Mouse (Mus musculus): ENCODE data around the gene Snx18. TPM values are rescaled to one million over a fixed set of nuclear protein-coding genes. Genes with fewer than 3 reads are reported as not detected.

The Snx18 gene
- polyA plus RNA-seq (2014; fragmentation: Nextera tagmentation; extraction: Ambion mirVana) = 18.1 and 20.1 TPM in 2 replicates

DNA sequence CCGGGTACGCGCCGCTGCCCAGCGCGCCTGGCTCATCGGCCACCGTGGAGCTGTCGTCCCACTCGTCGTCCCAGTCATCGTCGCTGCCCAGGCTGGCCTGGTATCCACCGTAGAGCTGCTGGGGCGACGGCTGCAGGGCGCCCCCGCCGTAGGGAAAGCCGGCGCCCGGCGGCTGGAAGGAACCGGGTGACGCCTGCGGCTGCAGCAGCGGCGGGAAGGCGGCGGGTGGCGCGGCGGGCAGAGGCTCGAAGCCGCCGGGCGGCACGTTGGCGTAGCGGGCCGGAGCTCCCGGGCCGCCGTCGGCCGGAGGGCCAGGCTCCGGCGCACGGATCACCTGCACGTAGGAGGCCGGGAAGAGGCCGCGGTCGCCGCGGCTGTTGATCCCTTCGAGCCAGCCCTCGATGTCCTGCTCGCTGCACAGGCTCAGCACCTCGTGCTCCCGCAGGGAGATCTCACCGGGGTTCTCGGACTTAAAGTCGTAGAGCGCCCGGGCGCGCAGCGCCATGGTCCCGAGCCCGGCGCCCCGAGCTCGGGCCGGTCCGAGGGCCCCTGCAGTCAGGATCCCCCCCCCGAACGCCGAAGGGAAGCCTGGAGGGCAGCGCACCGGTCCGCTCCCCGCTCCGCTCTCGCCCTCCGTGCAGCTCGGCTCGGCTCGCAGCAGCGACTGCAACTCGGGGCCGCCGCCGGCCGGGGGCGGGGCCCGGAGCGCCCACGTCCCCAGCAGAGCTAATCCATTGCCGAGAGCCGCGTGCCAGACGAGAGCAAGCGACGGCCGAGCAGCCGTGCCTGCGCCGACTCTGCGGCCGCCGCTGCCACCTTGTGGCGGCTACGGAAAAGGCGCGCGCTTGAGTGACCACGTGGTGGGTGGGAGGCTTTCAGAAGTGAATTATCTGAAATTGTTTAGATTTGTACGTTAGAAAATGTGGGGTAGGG lies at the start of gene Snx18:
Gene Snx18 (minus strand): TSS at position 674 of the 933 bp plus-strand sequence.
- no peaks in the 10 kb centered on the region for H3K36me3 ChIP-seq (ENCODE audit: control insufficient read depth, insufficient read depth, low read length)
- peak within 1 kb of the TSS; percentile 86 for H3K9ac ChIP-seq (ENCODE audit: low read length)
- peak within 1 kb of the TSS; percentile 94 for H3K4me2 ChIP-seq
- H3K27me3 ChIP-seq (ENCODE audit: control insufficient read depth, insufficient read depth, low read length) = no peaks in the 10 kb centered on the region
- H3K4me1 ChIP-seq (ENCODE audit: control insufficient read depth, insufficient read depth, low read length) = peaks cover 48% of the 10 kb centered on the region
- WGBS = under 1% methylated on average over 119 of the region's 119 CpGs
- DNase-seq (ENCODE audit: low spot score, missing footprints) = peak; percentile 98
- H3K9me3 ChIP-seq (ENCODE audit: control insufficient read depth, low read length) = no peaks in the 10 kb centered on the region
- peak within 1 kb of the TSS; percentile 71 for H3K27ac ChIP-seq (ENCODE audit: low read depth, low read length)
- ATAC-seq (ENCODE audit: low FRiP score) = peak; percentile 92
- peak within 1 kb of the TSS; percentile 80 for H3K4me3 ChIP-seq (ENCODE audit: low read depth, low read length)

DNA sequence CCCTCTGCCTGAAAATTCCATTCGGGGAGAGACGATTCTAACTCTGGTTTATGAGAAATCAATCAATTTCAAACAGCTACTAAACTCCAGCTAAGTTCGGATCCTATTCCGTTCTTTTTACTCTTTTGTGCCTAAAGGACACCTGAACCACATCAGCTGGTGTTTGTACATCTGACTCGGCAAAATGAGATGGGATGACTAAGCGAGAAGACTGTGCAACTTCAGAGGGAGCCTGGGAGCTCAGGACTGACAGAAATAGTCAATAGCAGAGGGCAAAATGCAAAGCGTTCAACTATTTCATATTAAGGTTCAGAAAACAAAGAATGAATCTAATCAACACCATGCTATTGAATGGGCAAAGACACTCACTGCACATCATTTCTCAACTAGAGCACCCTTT lies 45.5 kb upstream of the Snx18 start:
- WGBS = 91% methylated on average over 7 of the region's 7 CpGs
- ATAC-seq (ENCODE audit: low FRiP score) (no peak), DNase-seq (ENCODE audit: low spot score, missing footprints) (peak; percentile 45)
- Histone ChIP-seq H3K4me1 (ENCODE audit: control insufficient read depth, insufficient read depth, low read length) (no peaks in the 10 kb centered on the region), H3K36me3 (ENCODE audit: control insufficient read depth, insufficient read depth, low read length) (no peaks in the 10 kb centered on the region), H3K27me3 (ENCODE audit: control insufficient read depth, insufficient read depth, low read length) (no peaks in the 10 kb centered on the region), H3K9ac (ENCODE audit: low read length) (no peak overlapping the region), H3K4me3 (ENCODE audit: low read depth, low read length) (no peak overlapping the region), H3K9me3 (ENCODE audit: control insufficient read depth, low read length) (no peaks in the 10 kb centered on the region), H3K27ac (ENCODE audit: low read depth, low read length) (no peak overlapping the region), H3K4me2 (no peak overlapping the region)

DNA sequence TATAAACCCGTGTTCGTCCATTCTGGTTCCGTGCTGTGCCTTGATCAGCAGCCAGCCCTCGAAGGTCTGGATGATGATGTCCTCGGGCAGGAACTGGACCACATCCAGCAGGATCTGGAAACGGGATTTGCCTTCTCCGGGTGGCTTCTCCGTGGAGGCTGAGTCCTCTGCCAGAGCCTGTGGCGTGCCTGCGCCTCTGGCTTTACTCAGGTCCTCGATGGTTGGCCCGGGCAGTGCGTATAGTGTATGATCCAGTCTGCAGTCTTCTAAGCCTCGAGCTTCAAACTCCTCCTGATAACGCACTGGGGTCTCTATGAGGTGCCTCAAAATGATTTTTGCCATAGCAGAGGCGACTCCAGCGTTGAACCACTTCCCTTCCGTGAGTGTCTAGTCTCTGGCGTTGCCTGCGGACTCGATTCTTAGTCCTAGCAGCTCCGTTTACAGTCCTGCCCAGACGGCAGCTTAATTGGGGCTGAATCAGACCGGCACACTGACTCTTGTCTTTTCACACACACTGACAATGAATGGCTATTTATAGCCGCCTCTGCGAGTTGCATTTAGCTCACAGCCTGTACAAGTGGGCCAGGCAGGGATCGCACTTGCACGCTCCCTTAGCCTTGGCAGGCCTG lies 44.9 kb upstream of the Snx18 start, which contains the start of gene Hspb3:
Gene Hspb3 (minus strand): TSS at position 526 of the 629 bp plus-strand sequence.
- Histone ChIP-seq H3K4me2 (no peak within 1 kb of the TSS), H3K4me3 (ENCODE audit: low read depth, low read length) (no peak within 1 kb of the TSS), H3K27me3 (ENCODE audit: control insufficient read depth, insufficient read depth, low read length) (no peaks in the 10 kb centered on the region), H3K4me1 (ENCODE audit: control insufficient read depth, insufficient read depth, low read length) (no peaks in the 10 kb centered on the region), H3K36me3 (ENCODE audit: control insufficient read depth, insufficient read depth, low read length) (no peaks in the 10 kb centered on the region), H3K9me3 (ENCODE audit: control insufficient read depth, low read length) (no peaks in the 10 kb centered on the region), H3K27ac (ENCODE audit: low read depth, low read length) (no peak within 1 kb of the TSS), H3K9ac (ENCODE audit: low read length) (no peak within 1 kb of the TSS)
- DNase-seq (ENCODE audit: low spot score, missing footprints) (no peak), ATAC-seq (ENCODE audit: low FRiP score) (no peak)
- 82% methylated on average over 28 of the region's 28 CpGs for WGBS

DNA sequence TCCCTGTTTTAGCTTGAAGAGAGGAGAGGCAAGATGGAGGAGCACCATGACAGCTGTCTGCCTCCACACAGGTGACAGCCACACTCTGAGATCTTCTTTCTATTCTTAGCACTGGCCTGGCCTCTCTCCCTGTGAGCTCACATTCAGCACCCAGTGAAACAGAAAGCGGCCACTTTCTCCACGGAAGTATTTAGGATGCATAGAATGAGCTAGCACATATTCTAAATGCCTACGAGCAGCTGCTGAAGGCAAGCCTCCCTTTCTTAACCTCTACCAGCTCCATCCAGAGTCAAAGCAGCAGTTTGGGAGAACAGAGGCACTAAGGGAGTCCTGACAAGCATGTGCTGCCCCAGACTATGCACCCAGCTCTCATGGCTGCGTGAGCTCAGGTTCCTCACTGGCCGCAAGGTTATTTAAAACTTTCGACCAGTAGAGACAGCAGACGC lies 43.5 kb upstream of the Snx18 start:
- H3K27ac ChIP-seq (ENCODE audit: low read depth, low read length) = no peak overlapping the region
- H3K9me3 ChIP-seq (ENCODE audit: control insufficient read depth, low read length) = no peaks in the 10 kb centered on the region
- H3K4me1 ChIP-seq (ENCODE audit: control insufficient read depth, insufficient read depth, low read length) = no peaks in the 10 kb centered on the region
- 80% methylated on average over 7 of the region's 7 CpGs for WGBS
- H3K9ac ChIP-seq (ENCODE audit: low read length) = no peak overlapping the region
- DNase-seq (ENCODE audit: low spot score, missing footprints) (no peak), ATAC-seq (ENCODE audit: low FRiP score) (no peak)
- no peak overlapping the region for H3K4me3 ChIP-seq (ENCODE audit: low read depth, low read length)
- H3K4me2 ChIP-seq = no peak overlapping the region
- H3K36me3 ChIP-seq (ENCODE audit: control insufficient read depth, insufficient read depth, low read length) = no peaks in the 10 kb centered on the region
- H3K27me3 ChIP-seq (ENCODE audit: control insufficient read depth, insufficient read depth, low read length) = no peaks in the 10 kb centered on the region

DNA sequence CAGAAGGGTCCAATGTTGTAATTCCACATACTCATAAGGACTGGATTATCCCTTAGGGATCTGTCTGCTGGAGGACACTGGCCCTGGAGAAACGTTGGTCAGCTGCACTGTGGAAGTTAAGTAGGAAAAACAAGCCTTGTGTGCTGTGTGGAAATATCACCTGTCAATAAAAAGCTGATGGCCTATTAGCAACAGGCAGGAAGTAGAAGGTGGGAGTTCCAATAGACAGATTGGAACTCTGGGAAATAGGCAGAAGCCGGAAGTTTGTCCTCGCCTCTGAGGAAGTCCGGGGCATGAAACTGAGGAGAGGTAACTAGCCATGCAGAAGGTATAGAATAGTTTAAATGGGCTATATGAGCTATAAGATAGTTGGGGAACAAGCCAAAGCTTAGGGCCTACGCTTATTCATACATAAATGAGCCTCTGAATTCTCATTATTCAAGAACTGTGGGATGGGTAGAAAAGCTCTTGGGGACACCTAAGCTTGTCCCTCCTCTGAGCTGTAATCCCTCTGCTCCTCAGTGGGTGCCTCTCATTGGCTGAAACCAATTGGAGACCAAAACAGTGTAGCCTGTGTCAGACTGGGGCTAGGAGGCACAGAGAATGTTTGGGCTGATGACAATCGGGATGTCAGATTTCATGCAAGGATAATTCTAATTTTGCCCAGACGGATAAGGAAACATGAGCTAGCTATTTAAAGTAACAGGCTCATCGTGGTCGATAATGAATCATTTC lies 42.4 kb upstream of the Snx18 start:
- WGBS = 87% methylated on average over 9 of the region's 9 CpGs
- Histone ChIP-seq H3K9ac (ENCODE audit: low read length) (no peak overlapping the region), H3K4me1 (ENCODE audit: control insufficient read depth, insufficient read depth, low read length) (no peaks in the 10 kb centered on the region), H3K36me3 (ENCODE audit: control insufficient read depth, insufficient read depth, low read length) (no peaks in the 10 kb centered on the region), H3K27me3 (ENCODE audit: control insufficient read depth, insufficient read depth, low read length) (no peaks in the 10 kb centered on the region), H3K27ac (ENCODE audit: low read depth, low read length) (no peak overlapping the region), H3K4me2 (no peak overlapping the region), H3K9me3 (ENCODE audit: control insufficient read depth, low read length) (no peaks in the 10 kb centered on the region), H3K4me3 (ENCODE audit: low read depth, low read length) (no peak overlapping the region)
- ATAC-seq (ENCODE audit: low FRiP score) (no peak), DNase-seq (ENCODE audit: low spot score, missing footprints) (no peak)

DNA sequence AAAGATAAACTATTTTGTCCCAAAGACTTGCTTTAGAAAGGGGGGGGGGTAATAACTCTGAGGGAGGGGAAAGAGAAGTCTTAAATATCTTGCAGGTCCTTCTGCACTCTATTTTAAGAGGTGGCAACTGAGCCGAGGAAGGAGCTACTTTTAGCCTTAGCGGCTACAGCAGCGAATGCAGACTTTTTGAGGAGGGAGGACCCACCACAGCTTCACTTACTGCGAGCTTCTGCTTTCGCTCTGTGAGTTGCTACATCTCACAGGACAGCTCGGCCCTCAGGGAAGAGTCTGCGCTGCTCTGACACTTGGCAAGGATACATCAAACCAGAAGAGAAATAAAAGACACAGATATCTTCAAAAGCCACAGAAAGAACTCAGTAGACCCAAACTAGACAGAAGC lies 38.8 kb upstream of the Snx18 start:
- WGBS = 82% methylated on average over 7 of the region's 7 CpGs
- H3K9me3 ChIP-seq (ENCODE audit: control insufficient read depth, low read length) = no peaks in the 10 kb centered on the region

DNA sequence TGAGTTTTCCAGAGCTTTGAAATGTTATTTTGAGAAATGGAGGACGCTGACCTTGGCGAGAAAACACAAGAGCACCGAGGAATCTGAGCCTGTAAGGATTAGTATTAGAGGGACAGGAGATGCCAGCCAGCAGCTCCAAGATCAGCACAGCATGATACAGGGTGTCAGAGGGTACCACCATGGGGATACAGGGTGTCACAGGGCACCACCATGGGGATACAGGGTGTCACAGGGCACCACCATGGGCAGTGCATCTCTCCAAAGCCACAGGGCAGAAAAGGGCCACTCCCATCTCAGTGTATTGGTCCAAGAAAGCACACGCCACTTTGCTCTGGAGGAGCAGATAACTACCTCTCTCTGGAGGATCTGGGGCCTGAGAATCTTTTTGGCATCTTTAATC lies 38.3 kb upstream of the Snx18 start:
- Histone ChIP-seq H3K27ac (ENCODE audit: low read depth, low read length) (no peak overlapping the region), H3K27me3 (ENCODE audit: control insufficient read depth, insufficient read depth, low read length) (no peaks in the 10 kb centered on the region), H3K9me3 (ENCODE audit: control insufficient read depth, low read length) (no peaks in the 10 kb centered on the region), H3K9ac (ENCODE audit: low read length) (no peak overlapping the region), H3K36me3 (ENCODE audit: control insufficient read depth, insufficient read depth, low read length) (no peaks in the 10 kb centered on the region), H3K4me2 (no peak overlapping the region), H3K4me1 (ENCODE audit: control insufficient read depth, insufficient read depth, low read length) (no peaks in the 10 kb centered on the region), H3K4me3 (ENCODE audit: low read depth, low read length) (no peak overlapping the region)
- 90% methylated on average over 4 of the region's 4 CpGs for WGBS
- no peak for ATAC-seq (ENCODE audit: low FRiP score)
- DNase-seq (ENCODE audit: low spot score, missing footprints) = peak; percentile 78

More for the DNA sequence above, 38.8 kb upstream of the Snx18 start:
- DNase-seq (ENCODE audit: low spot score, missing footprints) = peak; percentile 2
- Histone ChIP-seq H3K9ac (ENCODE audit: low read length) (no peak overlapping the region), H3K4me3 (ENCODE audit: low read depth, low read length) (no peak overlapping the region), H3K27ac (ENCODE audit: low read depth, low read length) (no peak overlapping the region), H3K36me3 (ENCODE audit: control insufficient read depth, insufficient read depth, low read length) (no peaks in the 10 kb centered on the region), H3K4me2 (no peak overlapping the region), H3K27me3 (ENCODE audit: control insufficient read depth, insufficient read depth, low read length) (no peaks in the 10 kb centered on the region), H3K4me1 (ENCODE audit: control insufficient read depth, insufficient read depth, low read length) (no peaks in the 10 kb centered on the region)
- ATAC-seq (ENCODE audit: low FRiP score) = no peak

DNA sequence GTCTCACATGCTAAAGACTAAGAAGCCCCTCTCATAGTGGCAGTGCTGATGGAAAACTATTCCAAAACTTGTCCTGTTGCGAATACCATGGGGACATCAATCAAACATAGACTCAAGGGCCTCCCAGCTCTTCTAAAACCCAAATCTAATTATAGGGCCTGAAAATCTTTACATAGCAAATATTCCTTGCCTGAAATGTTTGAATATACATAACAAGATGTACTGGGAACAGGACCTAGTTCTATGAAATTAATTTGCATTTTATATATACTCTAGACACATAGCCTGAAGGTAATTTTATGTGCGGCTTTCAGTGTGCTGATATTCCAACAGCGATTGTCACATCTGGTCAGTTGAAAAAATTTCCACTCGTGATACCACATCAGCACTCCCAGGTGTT lies 37.1 kb upstream of the Snx18 start:
- Histone ChIP-seq H3K27ac (ENCODE audit: low read depth, low read length) (no peak overlapping the region), H3K9me3 (ENCODE audit: control insufficient read depth, low read length) (no peaks in the 10 kb centered on the region), H3K36me3 (ENCODE audit: control insufficient read depth, insufficient read depth, low read length) (no peaks in the 10 kb centered on the region), H3K4me1 (ENCODE audit: control insufficient read depth, insufficient read depth, low read length) (no peaks in the 10 kb centered on the region), H3K27me3 (ENCODE audit: control insufficient read depth, insufficient read depth, low read length) (no peaks in the 10 kb centered on the region), H3K4me2 (no peak overlapping the region), H3K9ac (ENCODE audit: low read length) (no peak overlapping the region), H3K4me3 (ENCODE audit: low read depth, low read length) (no peak overlapping the region)
- ATAC-seq (ENCODE audit: low FRiP score) (no peak), DNase-seq (ENCODE audit: low spot score, missing footprints) (no peak)
- 88% methylated on average over 4 of the region's 4 CpGs for WGBS

All from midbrain, embryonic 11.5 days (tissue).